10 mouse cellular contexts compared by ENCODE assay signal in the genomic region with DNA sequence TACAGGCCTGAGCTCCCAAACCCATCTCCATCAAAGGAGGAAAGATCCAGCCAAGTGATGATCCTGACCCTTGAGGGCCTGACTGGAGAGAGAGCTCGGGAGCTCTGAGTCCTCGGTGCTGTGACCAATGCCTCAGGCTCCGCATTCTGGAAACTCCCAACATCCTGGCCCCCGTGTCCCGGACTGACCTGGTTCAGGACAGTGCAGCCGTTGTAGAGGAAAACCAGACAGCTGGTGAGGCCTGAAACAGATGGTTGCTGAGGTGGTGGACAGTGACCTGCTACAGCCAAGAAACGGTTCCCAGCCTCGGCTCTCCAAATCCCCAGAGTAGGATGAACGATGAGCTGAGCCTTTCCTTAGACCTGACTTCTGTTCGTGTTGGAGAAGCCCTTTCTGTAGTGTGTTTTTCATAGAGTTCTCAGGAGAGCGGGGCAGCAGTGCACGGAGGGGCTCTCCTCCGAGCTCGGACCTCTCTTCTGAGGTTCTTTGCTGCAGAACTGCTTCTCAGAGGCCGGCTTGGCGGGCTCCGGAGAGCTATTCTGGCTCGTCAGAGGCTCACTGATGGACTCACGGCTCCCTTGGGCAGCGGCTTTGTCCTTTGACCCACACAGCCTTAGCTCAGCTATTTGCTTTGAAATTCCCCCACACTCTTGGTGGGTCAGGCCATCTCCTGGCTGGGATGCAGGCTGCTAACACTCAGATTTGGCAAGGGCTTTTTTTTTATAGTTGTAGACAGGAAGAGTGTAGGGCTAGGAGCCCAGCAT. TPM values are rescaled to one million over a fixed set of nuclear protein-coding genes. Genes with fewer than 3 reads are reported as not detected.
DNase-seq lines count a peak whose midpoint lies in the region; ATAC-seq and TF ChIP-seq lines count a peak whose summit lies in the region.
"Had no signal": no experiment of that assay in that cellular context is flagged by ENCODE, and none has a peak within 500 bp of the region (broad histone marks: within the 10 kb centered on the region; RNA-seq: fewer than 3 reads in every experiment).

No protein-coding gene starts in this region.

- H3K4me3 ChIP-seq in heart, embryonic 13.5 days = no peak overlapping the region
- no peak overlapping the region for H3K4me3 ChIP-seq in heart, embryonic 11.5 days (ENCODE audit: low read depth, low read length)
- no peak overlapping the region for H3K4me3 ChIP-seq in ES-E14 (ENCODE audit: insufficient read depth in 1 of 2, low read depth in 1 of 2, low read length in 2 of 2, poor library complexity in 1 of 2, severe bottlenecking in 1 of 2)
- no peak overlapping the region for H3K4me3 ChIP-seq in kidney, embryonic 15.5 days (replicated peaks)

- H3K36me3 ChIP-seq in heart, embryonic 13.5 days = peaks cover 68% of the 10 kb centered on the region
- H3K36me3 ChIP-seq in heart, embryonic 11.5 days (ENCODE audit: control insufficient read depth, insufficient read depth, low read length) = peaks cover 11% of the 10 kb centered on the region; the same call in 1 of the 2 replicates
- H3K36me3 ChIP-seq in ES-E14 (ENCODE audit: control insufficient read depth, insufficient read depth, low read length, poor library complexity, severe bottlenecking) = peaks cover 61% of the 10 kb centered on the region
- peaks cover 87% of the 10 kb centered on the region for H3K36me3 ChIP-seq in kidney, embryonic 15.5 days

- no peak for ATAC-seq in heart, embryonic 13.5 days (ENCODE audit: extremely low read depth, insufficient number of reproducible peaks, low FRiP score, low TSS enrichment)
- no peak for ATAC-seq in heart, embryonic 11.5 days (replicated peaks; ENCODE audit: insufficient number of reproducible peaks, low FRiP score, low TSS enrichment)
- no peak; the same call in 1 of the 2 replicates for ATAC-seq in kidney, embryonic 15.5 days (replicated peaks; ENCODE audit: low FRiP score)

- peaks cover 55% of the 10 kb centered on the region for H3K4me1 ChIP-seq in heart, embryonic 13.5 days
- peaks cover 20% of the 10 kb centered on the region for H3K4me1 ChIP-seq in heart, embryonic 11.5 days (ENCODE audit: control insufficient read depth, insufficient read depth, low read length)
- peaks cover 12 to 38% of the 10 kb centered on the region in 2 experiments for H3K4me1 ChIP-seq in ES-E14 (ENCODE audit: control insufficient read depth in 2 of 2, insufficient read depth in 2 of 2, low read length in 2 of 2, poor library complexity in 1 of 2)
- H3K4me1 ChIP-seq in kidney, embryonic 15.5 days = peaks cover 56% of the 10 kb centered on the region

- peak overlapping the region; percentile 10; the same call in 1 of the 2 replicates for H3K9ac ChIP-seq in heart, embryonic 13.5 days
- H3K9ac ChIP-seq in heart, embryonic 11.5 days (ENCODE audit: low read depth, low read length) = no peak overlapping the region
- 0 out of 2 replicates have a peak overlapping the region, but pooled peaks have one; percentile 11 for H3K9ac ChIP-seq in ES-E14 (ENCODE audit: insufficient read depth, low read depth, low read length, poor library complexity, severe bottlenecking)
- no peak overlapping the region for H3K9ac ChIP-seq in kidney, embryonic 15.5 days

- H3K9me3 ChIP-seq in heart, embryonic 13.5 days = no peaks in the 10 kb centered on the region
- H3K9me3 ChIP-seq in heart, embryonic 11.5 days (replicated peaks; ENCODE audit: control insufficient read depth, low read length) = no peaks in the 10 kb centered on the region
- no peaks in the 10 kb centered on the region for H3K9me3 ChIP-seq in ES-E14 (ENCODE audit: control insufficient read depth, insufficient read depth, low read depth, low read length)
- H3K9me3 ChIP-seq in kidney, embryonic 15.5 days (replicated peaks) = no peaks in the 10 kb centered on the region

- in situ Hi-C loops in ES-E14 (cut with MboI; ENCODE audit: low sequenced_read_pairs in 2 of 2, unreplicated experiment in 2 of 2) = no loop called here

- no peak overlapping the region for H3K27ac ChIP-seq in heart, embryonic 13.5 days (replicated peaks)
- H3K27ac ChIP-seq in heart, embryonic 11.5 days (ENCODE audit: low read depth, low read length) = no peak overlapping the region
- no peak overlapping the region for H3K27ac ChIP-seq in ES-E14 (ENCODE audit: insufficient read depth, low read depth, low read length, poor library complexity, severe bottlenecking)
- H3K27ac ChIP-seq in kidney, embryonic 15.5 days = 0 out of 2 replicates have a peak overlapping the region, but pooled peaks have one; percentile 22

- WGBS in heart, embryonic 13.5 days = 78% methylated on average over 20 of the region's 20 CpGs
- 72% methylated on average over 20 of the region's 20 CpGs for WGBS in heart, embryonic 11.5 days (ENCODE audit: insufficient replicate concordance)
- 61% methylated on average over 20 of the region's 20 CpGs for WGBS in kidney, embryonic 15.5 days

- no peak for DNase-seq in ES-E14 (ENCODE audit: low read depth, low spot score)
- peak; percentile 76 to 84 for DNase-seq in cerebellum, adult 18-20 months
- no peak for DNase-seq in MN1 (ENCODE audit: low spot score)
- no peak for DNase-seq in ovary, postnatal 36 days (ENCODE audit: low spot score)

- no peak overlapping the region for H3K4me2 ChIP-seq in heart, embryonic 13.5 days
- no peak overlapping the region for H3K4me2 ChIP-seq in heart, embryonic 11.5 days
- H3K4me2 ChIP-seq in kidney, embryonic 15.5 days = no peak overlapping the region

- no peaks in the 10 kb centered on the region for H3K27me3 ChIP-seq in heart, embryonic 13.5 days (replicated peaks)
- no peaks in the 10 kb centered on the region for H3K27me3 ChIP-seq in heart, embryonic 11.5 days (ENCODE audit: control insufficient read depth, insufficient read depth, low read length)
- H3K27me3 ChIP-seq in kidney, embryonic 15.5 days = no peaks in the 10 kb centered on the region

TF ChIP-seq in ES-E14, 5 proteins besides CTCF, POLR2A, EP300 and RAD21:
- no peak for TF ChIP-seq MAFK (IDR thresholded peaks at IDR 0.05; ENCODE audit: insufficient read depth, low read depth, low read length)
- TF ChIP-seq CHD2 (IDR thresholded peaks at IDR 0.05; ENCODE audit: low read depth, low read length) = no peak

RNA-seq across cellular contexts. Expression of gene B230217C12Rik, which starts 17.6 kb away (rescaled TPM):
- 5.1 and 5.5 TPM in 2 replicates for polyA plus RNA-seq in heart, embryonic 13.5 days (2015; fragmentation: Nextera tagmentation; extraction: Ambion mirVana)
- 8.2 and 8.3 TPM in 2 replicates for polyA plus RNA-seq in heart, embryonic 11.5 days (2014; fragmentation: Nextera tagmentation; extraction: Ambion mirVana)
- 3.0 and 4.1 TPM in 2 replicates for total RNA-seq in ES-E14 (2012; rRNA removed)
- polyA plus RNA-seq in kidney, embryonic 15.5 days (2015; fragmentation: Nextera tagmentation; extraction: Ambion mirVana) = 7.4 and 7.5 TPM in 2 replicates

RNA-seq across cellular contexts. Expression of gene Lasp1, which starts 24.2 kb away (rescaled TPM):
- 45.1 and 46.0 TPM in 2 replicates for polyA plus RNA-seq in heart, embryonic 13.5 days (2015; fragmentation: Nextera tagmentation; extraction: Ambion mirVana)
- polyA plus RNA-seq in heart, embryonic 11.5 days (2014; fragmentation: Nextera tagmentation; extraction: Ambion mirVana) = 30.0 and 37.5 TPM in 2 replicates
- 108 and 147 TPM in 2 replicates for total RNA-seq in ES-E14 (2012; rRNA removed)
- polyA plus RNA-seq in kidney, embryonic 15.5 days (2015; fragmentation: Nextera tagmentation; extraction: Ambion mirVana) = 104 and 108 TPM in 2 replicates

RNA-seq across cellular contexts. Expression of gene Rpl23, which starts 40.8 kb away (rescaled TPM):
- 376 and 393 TPM in 2 replicates for polyA plus RNA-seq in heart, embryonic 13.5 days (2015; fragmentation: Nextera tagmentation; extraction: Ambion mirVana)
- polyA plus RNA-seq in heart, embryonic 11.5 days (2014; fragmentation: Nextera tagmentation; extraction: Ambion mirVana) = 461 and 517 TPM in 2 replicates
- total RNA-seq in ES-E14 (2012; rRNA removed) = 1,213 and 1,430 TPM in 2 replicates
- 565 and 652 TPM in 2 replicates for polyA plus RNA-seq in kidney, embryonic 15.5 days (2015; fragmentation: Nextera tagmentation; extraction: Ambion mirVana)

RNA-seq across cellular contexts. Expression of gene 1700001P01Rik, which starts 47.3 kb away (rescaled TPM):
- not detected in 2 replicates for polyA plus RNA-seq in heart, embryonic 13.5 days (2015; fragmentation: Nextera tagmentation; extraction: Ambion mirVana)
- 0.38 TPM in 1 of 2 replicates, not detected in the other for polyA plus RNA-seq in heart, embryonic 11.5 days (2014; fragmentation: Nextera tagmentation; extraction: Ambion mirVana)
- 2.3 TPM in 2 replicates for total RNA-seq in ES-E14 (2012; rRNA removed)
- polyA plus RNA-seq in kidney, embryonic 15.5 days (2015; fragmentation: Nextera tagmentation; extraction: Ambion mirVana) = 0.62 and 0.67 TPM in 2 replicates
- total RNA-seq: adrenal gland, postnatal 36 days had no signal
- polyA plus RNA-seq: large intestine, adult 2 months; stomach, embryonic 16.5 days had no signal

RNA-seq across cellular contexts. Expression of gene Cwc25, which starts 56.7 kb away (rescaled TPM):
- polyA plus RNA-seq in heart, embryonic 13.5 days (2015; fragmentation: Nextera tagmentation; extraction: Ambion mirVana) = 10.2 and 10.5 TPM in 2 replicates
- polyA plus RNA-seq in heart, embryonic 11.5 days (2014; fragmentation: Nextera tagmentation; extraction: Ambion mirVana) = 9.2 and 9.9 TPM in 2 replicates
- total RNA-seq in ES-E14 (2012; rRNA removed) = 14.0 and 18.5 TPM in 2 replicates
- polyA plus RNA-seq in kidney, embryonic 15.5 days (2015; fragmentation: Nextera tagmentation; extraction: Ambion mirVana) = 19.2 and 19.5 TPM in 2 replicates

Comparison
In these comparisons a context has a peak if more than half of its experiments do, and no peak if none do; other contexts are left out.
1. H3K9ac ChIP-seq: peak in heart, embryonic 13.5 days (single experiment) and ES-E14 (single experiment); none in heart, embryonic 11.5 days (single experiment) and kidney, embryonic 15.5 days (single experiment).
2. DNase-seq: peak in cerebellum, adult 18-20 months (2 of 2); none in ES-E14 (single experiment), MN1 (single experiment) and ovary, postnatal 36 days (single experiment).